Mouse (Mus musculus): Measurements from ENCODE around the gene Wdr93. TPM values are rescaled to one million over a fixed set of nuclear protein-coding genes. Genes with fewer than 3 reads are reported as not detected.

The Wdr93 gene
- polyA plus RNA-seq, 1 experiment from 2014 or later: 0.21 TPM

DNA sequence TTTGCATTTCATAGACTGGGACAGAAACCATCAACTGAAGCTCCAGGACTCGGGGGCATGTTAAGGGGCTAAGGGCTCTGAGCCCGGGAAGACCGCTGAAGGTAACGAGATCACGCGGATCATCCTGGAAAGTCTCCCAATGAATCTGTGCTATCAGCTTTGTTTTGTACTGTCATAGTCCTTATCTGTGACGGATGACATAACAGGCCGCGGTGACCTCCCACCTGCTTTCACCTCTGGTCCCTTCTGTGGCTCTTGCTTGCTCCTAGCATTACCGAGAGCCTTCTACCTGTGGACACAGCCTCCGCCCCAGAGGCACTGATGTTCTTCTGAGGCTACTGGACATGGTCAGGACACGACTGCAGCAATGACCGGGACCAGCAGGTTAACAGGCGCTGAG is 6.5 kb upstream of the Wdr93 start:
- WGBS: 91% methylated on average over 14 of the region's 14 CpGs

DNA sequence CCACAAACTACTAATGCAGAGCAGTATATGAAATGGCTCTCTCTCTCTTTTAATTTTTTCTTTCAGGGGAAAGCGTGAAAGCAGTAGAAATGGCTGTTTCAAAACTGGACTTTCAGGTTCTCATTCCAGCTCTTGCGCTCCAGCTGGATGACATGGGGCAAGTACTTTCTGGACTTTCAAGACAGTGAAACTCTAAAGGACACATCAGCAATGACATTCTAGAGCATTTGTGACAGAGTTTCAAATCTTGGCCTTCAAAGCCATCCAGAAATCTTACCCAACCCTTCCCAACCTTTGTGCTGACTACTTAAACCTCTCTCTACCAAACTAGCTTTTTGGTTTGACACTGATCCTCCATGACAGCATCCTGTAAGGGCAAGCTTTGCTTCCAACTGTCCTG is 4.0 kb upstream of the Wdr93 start:
- 95% methylated on average over 2 of the region's 2 CpGs for WGBS
- no peaks in the 10 kb centered on the region; the same call in 1 of the 2 replicates for H3K4me1 ChIP-seq (ENCODE audit: control insufficient read depth, insufficient read depth, low read length)
- H3K27ac ChIP-seq (replicated peaks; ENCODE audit: low read depth, low read length): no peak overlapping the region
- H3K36me3 ChIP-seq (replicated peaks; ENCODE audit: control insufficient read depth, insufficient read depth, low read depth, low read length): no peaks in the 10 kb centered on the region
- H3K27me3 ChIP-seq (ENCODE audit: control insufficient read depth, insufficient read depth, low read length): no peaks in the 10 kb centered on the region
- ATAC-seq (replicated peaks; ENCODE audit: insufficient number of reproducible peaks, low FRiP score, low TSS enrichment, low read depth): no peak
- no peak overlapping the region for H3K4me3 ChIP-seq (ENCODE audit: low read depth, low read length)
- no peak overlapping the region for H3K4me2 ChIP-seq (ENCODE audit: low read depth, low read length)
- no peak for DNase-seq (ENCODE audit: low spot score)
- H3K9me3 ChIP-seq (replicated peaks; ENCODE audit: control insufficient read depth, low read length): no peaks in the 10 kb centered on the region
- H3K9ac ChIP-seq (replicated peaks; ENCODE audit: low read length): no peak overlapping the region

More for the DNA sequence above, 6.5 kb upstream of the Wdr93 start:
- no peaks in the 10 kb centered on the region for H3K36me3 ChIP-seq (replicated peaks; ENCODE audit: control insufficient read depth, insufficient read depth, low read depth, low read length)
- H3K27ac ChIP-seq (replicated peaks; ENCODE audit: low read depth, low read length): no peak overlapping the region
- no peaks in the 10 kb centered on the region for H3K4me1 ChIP-seq (ENCODE audit: control insufficient read depth, insufficient read depth, low read length)
- no peak overlapping the region for H3K4me3 ChIP-seq (ENCODE audit: low read depth, low read length)
- no peak for DNase-seq (ENCODE audit: low spot score)
- ATAC-seq (replicated peaks; ENCODE audit: insufficient number of reproducible peaks, low FRiP score, low TSS enrichment, low read depth): no peak
- no peaks in the 10 kb centered on the region for H3K27me3 ChIP-seq (ENCODE audit: control insufficient read depth, insufficient read depth, low read length)
- H3K4me2 ChIP-seq (ENCODE audit: low read depth, low read length): no peak overlapping the region
- H3K9me3 ChIP-seq (replicated peaks; ENCODE audit: control insufficient read depth, low read length): no peaks in the 10 kb centered on the region
- H3K9ac ChIP-seq (replicated peaks; ENCODE audit: low read length): no peak overlapping the region

DNA sequence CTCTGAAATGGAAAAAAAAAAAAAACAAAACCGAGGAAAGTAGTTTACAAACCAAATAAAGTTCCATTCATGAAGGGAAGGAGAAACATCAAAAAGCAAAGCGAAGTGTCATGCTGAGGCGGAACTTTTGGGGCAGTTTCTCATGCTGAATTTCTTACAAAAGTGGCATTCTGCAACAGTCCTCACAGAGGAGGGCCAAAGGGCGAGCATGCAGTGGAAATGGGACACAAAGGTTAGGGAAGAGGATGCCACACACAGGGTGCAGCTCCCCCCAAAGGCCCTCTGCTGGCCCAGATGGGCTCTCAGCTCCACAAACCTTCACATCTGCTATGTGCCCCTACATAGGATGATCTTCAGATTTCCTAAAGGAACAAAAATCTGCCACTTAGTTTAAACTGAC is 2.7 kb upstream of the Wdr93 start:
- Histone ChIP-seq H3K4me1 (ENCODE audit: control insufficient read depth, insufficient read depth, low read length) (no peaks in the 10 kb centered on the region; the same call in 1 of the 2 replicates), H3K27me3 (ENCODE audit: control insufficient read depth, insufficient read depth, low read length) (no peaks in the 10 kb centered on the region), H3K9me3 (replicated peaks; ENCODE audit: control insufficient read depth, low read length) (no peaks in the 10 kb centered on the region), H3K36me3 (replicated peaks; ENCODE audit: control insufficient read depth, insufficient read depth, low read depth, low read length) (no peaks in the 10 kb centered on the region), H3K4me2 (ENCODE audit: low read depth, low read length) (no peak overlapping the region), H3K27ac (replicated peaks; ENCODE audit: low read depth, low read length) (no peak overlapping the region), H3K4me3 (ENCODE audit: low read depth, low read length) (no peak overlapping the region), H3K9ac (replicated peaks; ENCODE audit: low read length) (no peak overlapping the region)
- no peak for ATAC-seq (replicated peaks; ENCODE audit: insufficient number of reproducible peaks, low FRiP score, low TSS enrichment, low read depth)
- no peak for DNase-seq (ENCODE audit: low spot score)
- 79% methylated on average over 4 of the region's 4 CpGs for WGBS

DNA sequence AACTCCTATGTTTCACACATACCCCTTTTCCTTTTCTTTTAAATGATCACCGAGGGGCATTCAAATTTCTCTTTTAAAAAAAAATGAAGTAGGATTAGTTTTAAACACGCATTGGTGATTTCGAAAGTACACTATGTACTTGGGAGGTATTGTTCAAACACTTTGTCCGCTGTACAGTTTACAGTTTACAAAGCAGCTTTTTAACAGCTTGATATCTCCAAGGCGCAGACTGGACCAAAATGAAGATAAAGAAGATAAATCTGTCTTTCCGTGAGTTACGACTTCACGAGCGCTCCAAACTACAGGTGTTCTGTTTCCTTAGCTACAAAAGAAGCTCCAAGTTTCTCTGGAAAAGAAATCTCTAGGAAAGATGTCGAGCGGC is 695 bp upstream of the Wdr93 start:
- Histone ChIP-seq H3K4me3 (ENCODE audit: low read depth, low read length) (peak overlapping the region; percentile 75), H3K4me2 (ENCODE audit: low read depth, low read length) (peak overlapping the region; percentile 93), H3K27me3 (ENCODE audit: control insufficient read depth, insufficient read depth, low read length) (no peaks in the 10 kb centered on the region), H3K9me3 (replicated peaks; ENCODE audit: control insufficient read depth, low read length) (no peaks in the 10 kb centered on the region), H3K9ac (replicated peaks; ENCODE audit: low read length) (peak overlapping the region; percentile 68), H3K36me3 (replicated peaks; ENCODE audit: control insufficient read depth, insufficient read depth, low read depth, low read length) (no peaks in the 10 kb centered on the region), H3K4me1 (ENCODE audit: control insufficient read depth, insufficient read depth, low read length) (no peaks in the 10 kb centered on the region; the same call in 1 of the 2 replicates), H3K27ac (replicated peaks; ENCODE audit: low read depth, low read length) (no peak overlapping the region)
- DNase-seq (ENCODE audit: low spot score) (no peak), ATAC-seq (replicated peaks; ENCODE audit: insufficient number of reproducible peaks, low FRiP score, low TSS enrichment, low read depth) (no peak)
- WGBS: 28% methylated on average over 11 of the region's 11 CpGs

DNA sequence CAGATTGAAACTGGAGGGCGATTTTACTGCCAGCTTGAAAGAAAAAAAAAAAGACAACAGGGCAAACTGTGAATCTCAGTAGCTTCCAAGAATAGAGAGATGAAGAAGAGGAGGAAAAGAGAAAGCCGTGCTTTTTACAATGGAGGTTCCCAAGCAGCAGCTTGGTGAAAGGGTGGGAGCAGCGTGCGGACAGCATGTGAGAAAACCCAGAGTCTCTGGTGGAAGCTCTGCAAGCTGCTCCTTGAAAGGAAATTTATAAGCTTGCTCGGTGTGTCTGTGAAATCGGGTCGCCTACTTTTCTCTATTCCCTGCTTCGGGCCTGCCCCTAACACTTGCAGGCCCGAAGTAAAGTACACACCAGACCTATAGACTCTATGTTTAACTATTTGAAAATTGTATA is 1.1 kb downstream of the Wdr93 start:
- no peaks in the 10 kb centered on the region for H3K27me3 ChIP-seq (ENCODE audit: control insufficient read depth, insufficient read depth, low read length)
- H3K9ac ChIP-seq (replicated peaks; ENCODE audit: low read length): no peak overlapping the region
- no peaks in the 10 kb centered on the region; the same call in 1 of the 2 replicates for H3K4me1 ChIP-seq (ENCODE audit: control insufficient read depth, insufficient read depth, low read length)
- H3K9me3 ChIP-seq (replicated peaks; ENCODE audit: control insufficient read depth, low read length): no peaks in the 10 kb centered on the region
- WGBS: 93% methylated on average over 9 of the region's 9 CpGs
- H3K27ac ChIP-seq (replicated peaks; ENCODE audit: low read depth, low read length): no peak overlapping the region
- H3K4me2 ChIP-seq (ENCODE audit: low read depth, low read length): no peak overlapping the region
- ATAC-seq (replicated peaks; ENCODE audit: insufficient number of reproducible peaks, low FRiP score, low TSS enrichment, low read depth) (no peak), DNase-seq (ENCODE audit: low spot score) (no peak)
- H3K4me3 ChIP-seq (ENCODE audit: low read depth, low read length): no peak overlapping the region
- no peaks in the 10 kb centered on the region for H3K36me3 ChIP-seq (replicated peaks; ENCODE audit: control insufficient read depth, insufficient read depth, low read depth, low read length)

DNA sequence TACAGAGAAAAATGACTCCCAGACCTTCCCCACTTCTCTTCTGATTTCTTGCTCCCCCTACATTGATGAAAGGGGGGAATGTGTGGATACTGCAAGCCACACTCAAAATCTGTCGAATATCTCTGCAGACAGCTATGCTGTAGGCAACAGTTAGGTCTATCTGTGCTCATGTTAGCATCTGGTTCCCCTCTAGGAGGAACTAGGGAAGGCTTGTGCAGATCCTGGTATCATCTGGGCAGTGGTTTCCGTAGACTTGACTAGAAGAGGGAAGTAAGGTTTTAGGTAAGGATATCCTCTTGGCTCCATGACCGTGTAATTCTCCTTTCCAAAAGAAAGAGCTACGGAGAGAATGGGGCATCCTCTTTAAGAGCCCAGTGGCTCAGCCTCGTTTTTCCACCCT is 1.6 kb downstream of the Wdr93 start:
- Histone ChIP-seq H3K27me3 (ENCODE audit: control insufficient read depth, insufficient read depth, low read length) (no peaks in the 10 kb centered on the region), H3K4me3 (ENCODE audit: low read depth, low read length) (no peak overlapping the region), H3K4me2 (ENCODE audit: low read depth, low read length) (no peak overlapping the region), H3K36me3 (replicated peaks; ENCODE audit: control insufficient read depth, insufficient read depth, low read depth, low read length) (no peaks in the 10 kb centered on the region), H3K9ac (replicated peaks; ENCODE audit: low read length) (no peak overlapping the region), H3K9me3 (replicated peaks; ENCODE audit: control insufficient read depth, low read length) (no peaks in the 10 kb centered on the region), H3K4me1 (ENCODE audit: control insufficient read depth, insufficient read depth, low read length) (no peaks in the 10 kb centered on the region; the same call in 1 of the 2 replicates), H3K27ac (replicated peaks; ENCODE audit: low read depth, low read length) (no peak overlapping the region)
- DNase-seq (ENCODE audit: low spot score) (no peak), ATAC-seq (replicated peaks; ENCODE audit: insufficient number of reproducible peaks, low FRiP score, low TSS enrichment, low read depth) (no peak)
- WGBS: 69% methylated on average over 5 of the region's 5 CpGs

DNA sequence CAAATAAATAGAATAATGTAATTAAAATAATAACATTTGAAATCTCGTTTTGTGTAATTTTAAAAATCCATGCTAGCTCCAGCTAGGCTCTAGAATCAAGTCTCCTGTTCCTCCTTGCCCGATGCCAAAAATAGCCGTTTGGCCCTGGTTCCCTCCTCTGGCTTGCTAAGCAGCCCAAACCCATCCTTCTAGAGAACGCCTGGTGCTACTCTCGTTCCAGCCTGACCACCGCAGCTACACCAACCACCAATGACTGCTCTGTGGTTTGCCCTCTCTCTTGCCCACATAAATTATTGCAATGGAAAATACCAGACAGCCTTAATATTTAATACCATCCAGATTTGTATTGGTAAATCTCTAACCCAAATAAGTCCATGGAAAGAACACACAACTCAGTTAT is 4.7 kb downstream of the Wdr93 start:
- Histone ChIP-seq H3K36me3 (replicated peaks; ENCODE audit: control insufficient read depth, insufficient read depth, low read depth, low read length) (no peaks in the 10 kb centered on the region), H3K9ac (replicated peaks; ENCODE audit: low read length) (no peak overlapping the region), H3K4me1 (ENCODE audit: control insufficient read depth, insufficient read depth, low read length) (no peaks in the 10 kb centered on the region; the same call in 1 of the 2 replicates), H3K4me3 (ENCODE audit: low read depth, low read length) (no peak overlapping the region), H3K4me2 (ENCODE audit: low read depth, low read length) (no peak overlapping the region), H3K9me3 (replicated peaks; ENCODE audit: control insufficient read depth, low read length) (no peaks in the 10 kb centered on the region), H3K27me3 (ENCODE audit: control insufficient read depth, insufficient read depth, low read length) (no peaks in the 10 kb centered on the region), H3K27ac (replicated peaks; ENCODE audit: low read depth, low read length) (no peak overlapping the region)
- ATAC-seq (replicated peaks; ENCODE audit: insufficient number of reproducible peaks, low FRiP score, low TSS enrichment, low read depth) (no peak), DNase-seq (ENCODE audit: low spot score) (no peak)
- WGBS: 81% methylated on average over 6 of the region's 6 CpGs

DNA sequence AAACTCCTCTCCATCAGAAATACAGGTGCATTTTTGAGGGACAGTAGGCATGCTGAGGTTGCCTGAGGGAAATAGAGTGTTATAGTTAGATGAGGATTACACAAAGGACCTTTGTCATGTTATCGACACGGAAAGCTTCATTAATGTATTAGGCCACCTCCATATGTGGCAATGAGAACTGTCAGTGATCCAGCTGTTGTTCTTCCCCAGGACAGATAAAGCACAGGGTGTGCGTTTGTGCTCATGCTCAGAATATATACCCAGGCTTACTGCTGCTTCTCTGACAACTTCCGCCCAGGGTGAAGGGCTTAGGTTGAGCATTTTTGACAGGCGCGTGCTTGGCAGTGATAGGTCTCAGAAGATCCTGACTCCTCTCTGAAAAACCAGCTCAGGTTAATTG is 6.5 kb downstream of the Wdr93 start:
- H3K4me1 ChIP-seq (ENCODE audit: control insufficient read depth, insufficient read depth, low read length): no peaks in the 10 kb centered on the region
- H3K27me3 ChIP-seq (ENCODE audit: control insufficient read depth, insufficient read depth, low read length): no peaks in the 10 kb centered on the region
- no peak overlapping the region for H3K9ac ChIP-seq (replicated peaks; ENCODE audit: low read length)
- H3K4me2 ChIP-seq (ENCODE audit: low read depth, low read length): no peak overlapping the region
- H3K36me3 ChIP-seq (replicated peaks; ENCODE audit: control insufficient read depth, insufficient read depth, low read depth, low read length): no peaks in the 10 kb centered on the region
- no peak overlapping the region for H3K4me3 ChIP-seq (ENCODE audit: low read depth, low read length)
- H3K9me3 ChIP-seq (replicated peaks; ENCODE audit: control insufficient read depth, low read length): no peaks in the 10 kb centered on the region
- 84% methylated on average over 6 of the region's 6 CpGs for WGBS
- no peak for DNase-seq (ENCODE audit: low spot score)
- ATAC-seq (replicated peaks; ENCODE audit: insufficient number of reproducible peaks, low FRiP score, low TSS enrichment, low read depth): no peak
- H3K27ac ChIP-seq (replicated peaks; ENCODE audit: low read depth, low read length): no peak overlapping the region
